Mouse (Mus musculus): ENCODE results near the gene Baz2b.
A peak's percentile ranks its signal among the peaks of the same experiment; 100 is the strongest.

Gene Baz2b

GRCm38 (mm10) chr2:60132269-60133042, 77.2 kb downstream of the Baz2b start:
- DNase-seq (ENCODE audit: low read depth, low spot score) = no peak

- DNase-seq (ENCODE audit: low read depth, low spot score) = no peak
These were observed 81.0 kb downstream of the Baz2b start for GRCm38 (mm10) chr2:60128631-60129030.

GRCm38 (mm10) chr2:60126831-60127230, 82.8 kb downstream of the Baz2b start:
- no peak for DNase-seq (ENCODE audit: low read depth, low spot score)

- no peak for DNase-seq (ENCODE audit: low read depth, low spot score)
These were observed 83.3 kb downstream of the Baz2b start for GRCm38 (mm10) chr2:60126292-60126691.

GRCm38 (mm10) chr2:60125049-60126004, 84.3 kb downstream of the Baz2b start:
- DNase-seq (ENCODE audit: low read depth, low spot score) = peak; percentile 46

GRCm38 (mm10) chr2:60124648-60125048, 85.0 kb downstream of the Baz2b start:
- DNase-seq (ENCODE audit: low read depth, low spot score) = no peak

- no peak for DNase-seq (ENCODE audit: low read depth, low spot score)
These were observed 85.6 kb downstream of the Baz2b start for GRCm38 (mm10) chr2:60123911-60124647.

GRCm38 (mm10) chr2:60123061-60123874, 86.4 kb downstream of the Baz2b start:
- DNase-seq (ENCODE audit: low read depth, low spot score) = no peak

- DNase-seq (ENCODE audit: low read depth, low spot score) = no peak
These were observed 87.5 kb downstream of the Baz2b start for GRCm38 (mm10) chr2:60122188-60122587.

GRCm38 (mm10) chr2:60120681-60121080, 89.0 kb downstream of the Baz2b start:
- no peak for DNase-seq (ENCODE audit: low read depth, low spot score)

GRCm38 (mm10) chr2:60118684-60119558, 90.7 kb downstream of the Baz2b start:
- no peak for DNase-seq (ENCODE audit: low read depth, low spot score)

GRCm38 (mm10) chr2:60117867-60118266, 91.8 kb downstream of the Baz2b start:
- no peak for DNase-seq (ENCODE audit: low read depth, low spot score)

- DNase-seq (ENCODE audit: low read depth, low spot score) = no peak
These were observed 93.6 kb downstream of the Baz2b start for GRCm38 (mm10) chr2:60115891-60116554.

GRCm38 (mm10) chr2:60114901-60115300, 94.7 kb downstream of the Baz2b start:
- DNase-seq (ENCODE audit: low read depth, low spot score) = no peak

GRCm38 (mm10) chr2:60113661-60114560, 95.7 kb downstream of the Baz2b start:
- DNase-seq (ENCODE audit: low read depth, low spot score) = no peak

GRCm38 (mm10) chr2:60112116-60112515, 97.5 kb downstream of the Baz2b start:
- no peak for DNase-seq (ENCODE audit: low read depth, low spot score)

GRCm38 (mm10) chr2:60109001-60109400, 100.6 kb downstream of the Baz2b start:
- no peak for DNase-seq (ENCODE audit: low read depth, low spot score)

GRCm38 (mm10) chr2:60096625-60097024, 113.0 kb downstream of the Baz2b start:
- no peak for DNase-seq (ENCODE audit: low read depth, low spot score)

All from telencephalon, adult 2 months (tissue).